Mouse (Mus musculus) activated CD4-positive, CD25-positive, alpha-beta regulatory T cell (primary cell): Measurements from ENCODE around the gene Fam135a. TPM values are rescaled to one million over a fixed set of nuclear protein-coding genes. Genes with fewer than 3 reads are reported as not detected.

Source experiments
- polyA plus RNA-seq, 2 experiments: library from polyadenylated mRNA; unstranded; fragments of 100-300 nt; shearing (Covaris generic); gene quantifications; one replicate each; pipeline ENCODE4 v1.2.1; 2017

The Fam135a gene
- polyA plus RNA-seq = 1 to 10 TPM in 1 of 2 experiments, under 1 TPM in 1; 0.43 to 1.5 TPM

GRCm38 (mm10) chr1:24099926-24100869 is at the start of gene Fam135a:
Fam135a (minus strand) TSS chr1:24100341.

GRCm38 (mm10) chr1:24005070-24005804 is 94.9 kb downstream of the Fam135a start, which contains the start of gene Sdhaf4:
Sdhaf4 (minus strand) TSS chr1:24005656.

Other genes with a start within 250 kb of the Fam135a start
- gene Smap1, start 178.0 kb downstream of the Fam135a start, polyA plus RNA-seq = 10 to 100 TPM; 85.7 to 97.4 TPM
- gene Sdhaf4, start 94.7 kb downstream of the Fam135a start, polyA plus RNA-seq = 10 to 100 TPM; 53.5 to 57.4 TPM
- not detected for gene Col9a1, start 77.3 kb upstream of the Fam135a start, polyA plus RNA-seq